Mouse (Mus musculus) layer of hippocampus, postnatal 14 days (tissue): ENCODE measurements around the gene Tcp1. TPM values are rescaled to one million over a fixed set of nuclear protein-coding genes. Genes with fewer than 3 reads are reported as not detected.

Source experiments
- DNase-seq, 2 experiments: peaks; one replicate each; pipeline ENCODE4 v3.0.0; 2021 to 2022; ENCODE audit warnings: low spot score in 2 of 2, mixed read lengths in 1 of 2
- total RNA-seq, 2 experiments: library from RNA; stranded (reverse); gene quantifications; 2 replicates each; pipeline ENCODE4 v1.2.3; 2021

Tcp1 gene
- total RNA-seq, 2 experiments from 2014 or later, result 185 to 193 TPM

DNA sequence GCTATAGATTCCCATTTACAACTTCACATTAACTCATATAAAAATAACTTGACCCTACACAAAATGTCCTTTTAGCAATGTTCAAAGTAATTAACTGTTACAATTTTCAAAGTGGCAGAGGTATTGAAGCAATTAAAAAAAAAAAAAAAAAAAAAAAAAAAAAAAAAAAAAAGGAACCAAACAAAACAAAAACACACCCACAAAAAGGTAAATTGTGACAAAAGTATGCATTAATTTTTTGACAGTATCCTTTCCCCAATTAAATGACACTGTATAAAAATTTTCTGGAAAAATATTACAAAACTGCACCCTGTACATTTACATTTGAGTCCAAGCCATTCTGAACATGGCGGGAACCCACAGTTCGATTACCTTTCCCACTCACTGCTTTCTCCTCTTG, 51.7 kb downstream of the Tcp1 start:
- DNase-seq, result no peak

DNA sequence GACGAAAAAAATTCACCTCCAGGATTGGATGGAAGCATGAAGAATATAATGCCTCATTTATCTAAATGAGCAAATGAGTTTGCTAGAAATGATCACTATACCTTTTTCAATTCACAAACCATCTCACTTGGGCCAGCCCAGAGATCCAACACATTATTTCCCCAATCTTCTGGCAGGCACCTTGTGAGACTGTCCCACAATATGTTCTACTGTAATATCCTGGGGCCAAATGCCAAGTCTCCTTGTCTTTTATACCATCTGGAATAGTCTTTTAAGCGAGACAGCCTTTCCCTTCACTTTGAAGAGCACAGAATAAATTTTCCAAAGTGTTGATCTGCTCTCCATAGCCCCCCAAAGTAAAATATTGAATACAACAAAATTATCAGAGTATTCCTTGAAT, 58.4 kb downstream of the Tcp1 start:
- no peak for DNase-seq

Other genes starting within 250 kb of the Tcp1 start
- gene Slc22a1, start 239.9 kb upstream of the Tcp1 start, total RNA-seq, result not detected
- 10 to 100 TPM; 28.1 TPM for gene Igf2r, start 146.0 kb upstream of the Tcp1 start, total RNA-seq
- 10 to 100 TPM; 41.6 to 52.1 TPM for gene Mas1, start 47.6 kb upstream of the Tcp1 start, total RNA-seq
- gene Mrgprh, start 39.7 kb upstream of the Tcp1 start, total RNA-seq, result not detected
- 1 to 10 TPM; 1.6 to 2.4 TPM for gene Pnldc1, start 5.5 kb upstream of the Tcp1 start, total RNA-seq
- 10 to 100 TPM; 48.8 to 56.4 TPM for gene Mrpl18, start 644 bp downstream of the Tcp1 start, total RNA-seq
- 1 to 10 TPM; 2.7 to 3.3 TPM for gene Acat3, start 24.9 kb downstream of the Tcp1 start, total RNA-seq
- 10 to 100 TPM; 82.4 to 85.9 TPM for gene Acat2, start 45.0 kb downstream of the Tcp1 start, total RNA-seq
- 10 to 100 TPM; 53.2 to 54.3 TPM for gene Wtap, start 78.5 kb downstream of the Tcp1 start, total RNA-seq
- gene Sod2, start 91.1 kb downstream of the Tcp1 start, total RNA-seq, result 100 to 1,000 TPM; 246 to 247 TPM
- not detected for gene Gpr31b, start 136.6 kb downstream of the Tcp1 start, total RNA-seq
- under 1 TPM; 0.60 to 0.83 TPM for gene Tcp10b, start 145.4 kb downstream of the Tcp1 start, total RNA-seq
- under 1 TPM in 1 of 2 experiments, not detected in 1; 0.12 TPM for gene Unc93a, start 216.1 kb downstream of the Tcp1 start, total RNA-seq